8 mouse cellular contexts compared by ENCODE assay signal in the genomic region with DNA sequence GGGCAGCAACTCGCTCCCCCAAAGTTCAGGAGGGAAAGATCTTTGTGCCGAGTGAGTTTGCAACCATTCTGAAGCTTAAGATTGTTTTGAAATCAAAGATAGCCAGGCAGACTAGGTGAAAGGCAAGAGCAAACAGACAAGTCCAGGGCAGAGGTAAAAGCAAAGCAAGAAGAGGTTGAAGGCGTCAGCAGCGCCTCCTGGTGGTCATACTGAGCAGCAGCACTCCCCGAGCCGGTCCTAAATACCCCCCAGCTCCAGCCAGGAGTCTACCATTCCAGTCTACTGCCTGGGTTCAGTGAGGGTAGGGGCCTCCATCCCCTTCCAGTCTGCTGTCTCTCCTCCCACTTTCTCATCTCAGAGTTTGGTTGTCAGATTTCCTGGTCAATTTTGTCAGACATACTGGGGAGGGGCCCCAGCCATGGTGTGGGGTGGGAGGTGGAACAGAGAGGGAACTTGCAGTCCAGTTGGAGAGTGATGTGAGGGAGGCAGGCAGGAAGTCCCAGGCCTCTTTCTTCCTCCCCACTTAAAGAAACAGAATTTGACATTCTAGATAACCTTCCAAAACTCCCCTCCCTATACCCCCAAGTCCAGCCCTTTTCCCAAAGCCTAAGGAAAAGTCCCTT. TPM values are rescaled to one million over a fixed set of nuclear protein-coding genes. Genes with fewer than 3 reads are reported as not detected.
DNase-seq lines count a peak whose midpoint lies in the region; ATAC-seq lines count a peak whose summit lies in the region.

No protein-coding gene starts in this region.

- no peaks in the 10 kb centered on the region for H3K27me3 ChIP-seq in neural tube, embryonic 15.5 days (replicated peaks)

- H3K36me3 ChIP-seq in neural tube, embryonic 15.5 days = no peaks in the 10 kb centered on the region

- peaks cover 14% of the 10 kb centered on the region for H3K4me1 ChIP-seq in neural tube, embryonic 15.5 days

- H3K4me2 ChIP-seq in neural tube, embryonic 15.5 days = no peak overlapping the region

- no peaks in the 10 kb centered on the region for H3K9me3 ChIP-seq in neural tube, embryonic 15.5 days (replicated peaks)

- H3K4me3 ChIP-seq in neural tube, embryonic 15.5 days (replicated peaks) = no peak overlapping the region

- WGBS in neural tube, embryonic 15.5 days = 21% methylated on average over 6 of the region's 6 CpGs

- H3K9ac ChIP-seq in neural tube, embryonic 15.5 days (replicated peaks) = no peak overlapping the region

- peak; percentile 59 for DNase-seq in neural tube, embryonic 10.5 days (ENCODE audit: extremely low spot score, low spot score)
- peak; percentile 60 for DNase-seq in adrenal gland, adult 2 months
- DNase-seq in kidney, adult 11 months = peak; percentile 66
- DNase-seq in lung, adult 18-20 months = peak; percentile 69 to 70
- peak; percentile 37 to 69 for DNase-seq in spleen, postnatal 10 days (ENCODE audit: low spot score in 2 of 2)
- DNase-seq in cerebellum, adult 9-11 months = no peak

- H3K27ac ChIP-seq in neural tube, embryonic 15.5 days (replicated peaks) = no peak overlapping the region

- no peak for ATAC-seq in neural tube, embryonic 15.5 days (ENCODE audit: low FRiP score)
- ATAC-seq in erythroid progenitor cell, adult 5-6 weeks (replicated peaks; ENCODE audit: low FRiP score, poor library complexity, severe bottlenecking) = 0 out of 2 replicates have a peak, but pooled peaks have one; percentile 55

RNA-seq across cellular contexts. Expression of a gene that starts 41.3 kb away (rescaled TPM):
- polyA plus RNA-seq in neural tube, embryonic 15.5 days (2015; fragmentation: Nextera tagmentation; extraction: Ambion mirVana) = 13.3 and 20.6 TPM in 2 replicates
- 100 to 1,000 TPM; 424 to 432 TPM for total RNA-seq in adrenal gland, adult 2 months (2021)
- 523 and 701 TPM in 2 replicates for polyA plus RNA-seq in adrenal gland, adult 2 months (2012; rRNA removed)
- total RNA-seq in erythroid progenitor cell, adult 5-6 weeks (2015; ENCODE audit: low replicate concordance) = 20.5 and 21.6 TPM in 2 replicates
- total RNA-seq in erythroid progenitor cell, adult 5-6 weeks (2017; ENCODE audit: low replicate concordance) = 20.0 and 49.5 TPM in 2 replicates

RNA-seq across cellular contexts. Expression of a gene that starts 42.4 kb away (rescaled TPM):
- polyA plus RNA-seq in neural tube, embryonic 15.5 days (2015; fragmentation: Nextera tagmentation; extraction: Ambion mirVana) = 0.18 and 0.37 TPM in 2 replicates
- 1 to 10 TPM; 1.0 to 2.2 TPM for total RNA-seq in adrenal gland, adult 2 months (2021)
- polyA plus RNA-seq in adrenal gland, adult 2 months (2012; rRNA removed) = 0.45 and 0.90 TPM in 2 replicates
- not detected in 2 replicates for total RNA-seq in erythroid progenitor cell, adult 5-6 weeks (2015; ENCODE audit: low replicate concordance)
- total RNA-seq in erythroid progenitor cell, adult 5-6 weeks (2017; ENCODE audit: low replicate concordance) = 0.13 TPM in 1 of 2 replicates, not detected in the other

Comparison
In these comparisons a context has a peak if more than half of its experiments do, and no peak if none do; other contexts are left out.
1. RNA of a gene that starts 41.3 kb away (total RNA-seq): 424 to 432 TPM in adrenal gland, adult 2 months; 20.0 to 49.5 TPM in erythroid progenitor cell, adult 5-6 weeks; every median in the first group is over 4 times any median in the second.